Mouse (Mus musculus) heart, embryonic 15.5 days (tissue): Measurements from ENCODE around the gene Ppp1r37. TPM values are rescaled to one million over a fixed set of nuclear protein-coding genes. Genes with fewer than 3 reads are reported as not detected.

Experiments used
- ATAC-seq: fragments of 200-750 bp; cut with Nextera tagmentation; replicated peaks from 2 replicates; pipeline ENCODE4 v1.8.0; 2017; ENCODE audit warnings: low read depth, moderate TSS enrichment; ENCODE audit not compliant: insufficient number of reproducible peaks, insufficient read depth, low FRiP score
- H3K27ac ChIP-seq: fragments of 300-500 bp; sonication (generic); 2 replicates; pipeline ENCODE4 v1.5.1; 2015; ENCODE audit warnings: mild to moderate bottlenecking, inconsistent platforms
- H3K27me3 ChIP-seq: fragments of 300-500 bp; sonication (generic); 2 replicates; pipeline ENCODE4 v1.6.1; 2015; ENCODE audit warnings: inconsistent platforms
- H3K36me3 ChIP-seq: fragments of 300-500 bp; sonication (generic); 2 replicates; pipeline ENCODE4 v1.6.1; 2015; ENCODE audit warnings: mild to moderate bottlenecking, inconsistent platforms
- H3K4me1 ChIP-seq: fragments of 300-500 bp; sonication (generic); replicated peaks from 2 replicates; pipeline ENCODE4 v1.6.1; 2015; ENCODE audit warnings: inconsistent platforms
- H3K4me2 ChIP-seq: fragments of 300-500 bp; sonication (generic); 2 replicates; pipeline ENCODE4 v1.6.1; 2015; ENCODE audit warnings: inconsistent platforms, mild to moderate bottlenecking, moderate library complexity
- H3K4me3 ChIP-seq: fragments of 300-500 bp; sonication (generic); 2 replicates; pipeline ENCODE4 v1.5.1; 2015; ENCODE audit warnings: mild to moderate bottlenecking, inconsistent platforms
- H3K9ac ChIP-seq: fragments of 300-500 bp; sonication (generic); 2 replicates; pipeline ENCODE4 v1.6.1; 2015; ENCODE audit warnings: mild to moderate bottlenecking, inconsistent platforms
- H3K9me3 ChIP-seq: fragments of 300-500 bp; sonication (generic); replicated peaks from 2 replicates; pipeline ENCODE4 v1.6.1; 2016; ENCODE audit warnings: inconsistent platforms
- WGBS: fragments of 180-500 bp; shearing (Covaris S2); methylation state at CpG from one replicate; pipeline ENCODE4 v1.1.7; 2015; ENCODE audit warnings: mixed read lengths; 5-methylcytosine and 5-hydroxymethylcytosine counted together
- polyA plus RNA-seq: library from polyadenylated mRNA; unstranded; fragments of >200 nt; fragmentation: Nextera tagmentation; extraction: Ambion mirVana; gene quantifications from 2 replicates; pipeline ENCODE4 v1.2.1, GENCODE M21; 2015

Ppp1r37 gene
- polyA plus RNA-seq, 1 experiment from 2014 or later = 15.8 TPM

- ATAC-seq = no peak
- no peak overlapping the region for H3K4me3 ChIP-seq
- 53% methylated on average over 3 of the region's 3 CpGs for WGBS
These were observed 26.3 kb upstream of the Ppp1r37 start for GRCm38 (mm10) chr7:19589207-19589606.

GRCm38 (mm10) chr7:19586269-19586668, 23.4 kb upstream of the Ppp1r37 start:
- no peak overlapping the region for H3K4me3 ChIP-seq
- ATAC-seq = no peak

More at GRCm38 (mm10) chr7:19589207-19589606, 26.3 kb upstream of the Ppp1r37 start:
- H3K36me3 ChIP-seq = peaks cover 93% of the 10 kb centered on the region
- peaks cover 15% of the 10 kb centered on the region for H3K4me1 ChIP-seq
- H3K4me2 ChIP-seq = no peak overlapping the region
- H3K27me3 ChIP-seq = no peaks in the 10 kb centered on the region
- H3K27ac ChIP-seq = no peak overlapping the region
- H3K9ac ChIP-seq = no peak overlapping the region
- H3K9me3 ChIP-seq = no peaks in the 10 kb centered on the region

GRCm38 (mm10) chr7:19580634-19581033, 17.8 kb upstream of the Ppp1r37 start:
- 86% methylated on average over 8 of the region's 8 CpGs for WGBS
- H3K4me1 ChIP-seq = peaks cover 21% of the 10 kb centered on the region
- H3K4me2 ChIP-seq = no peak overlapping the region
- H3K27me3 ChIP-seq = peaks cover 32% of the 10 kb centered on the region
- no peak overlapping the region for H3K27ac ChIP-seq
- H3K4me3 ChIP-seq = no peak overlapping the region
- no peak for ATAC-seq
- H3K9me3 ChIP-seq = no peaks in the 10 kb centered on the region
- H3K9ac ChIP-seq = no peak overlapping the region
- peaks cover 42% of the 10 kb centered on the region for H3K36me3 ChIP-seq

More at GRCm38 (mm10) chr7:19586269-19586668, 23.4 kb upstream of the Ppp1r37 start:
- Histone ChIP-seq H3K9me3 (no peaks in the 10 kb centered on the region), H3K4me1 (peaks cover 15% of the 10 kb centered on the region), H3K9ac (no peak overlapping the region), H3K36me3 (peaks cover 87% of the 10 kb centered on the region), H3K4me2 (no peak overlapping the region; the same call in 1 of the 2 replicates), H3K27me3 (no peaks in the 10 kb centered on the region), H3K27ac (no peak overlapping the region)
- 75% methylated on average over 46 of the region's 46 CpGs for WGBS

- no peak for ATAC-seq
- H3K4me2 ChIP-seq = no peak overlapping the region
- no peak overlapping the region for H3K27ac ChIP-seq
- H3K4me3 ChIP-seq = no peak overlapping the region
- 88% methylated on average over 10 of the region's 10 CpGs for WGBS
- no peaks in the 10 kb centered on the region for H3K9me3 ChIP-seq
- no peak overlapping the region for H3K9ac ChIP-seq
- peaks cover 32% of the 10 kb centered on the region for H3K27me3 ChIP-seq
- peaks cover 37% of the 10 kb centered on the region for H3K36me3 ChIP-seq
- H3K4me1 ChIP-seq = peaks cover 15% of the 10 kb centered on the region
These were observed 16.9 kb upstream of the Ppp1r37 start for GRCm38 (mm10) chr7:19579751-19580150.

- H3K36me3 ChIP-seq = peaks cover 24% of the 10 kb centered on the region
- H3K9me3 ChIP-seq = no peaks in the 10 kb centered on the region
- peak overlapping the region; percentile 74; the same call in 1 of the 2 replicates for H3K4me2 ChIP-seq
- no peak overlapping the region for H3K9ac ChIP-seq
- no peak for ATAC-seq
- peaks cover 32% of the 10 kb centered on the region for H3K27me3 ChIP-seq
- H3K4me3 ChIP-seq = no peak overlapping the region
- peaks cover 23% of the 10 kb centered on the region for H3K4me1 ChIP-seq
- WGBS = 50% methylated on average over 4 of the region's 4 CpGs
- H3K27ac ChIP-seq = no peak overlapping the region
These were observed 15.6 kb upstream of the Ppp1r37 start for GRCm38 (mm10) chr7:19578436-19578835.

- H3K4me3 ChIP-seq = peak overlapping the region; percentile 44
- peaks cover 32% of the 10 kb centered on the region for H3K27me3 ChIP-seq
- peak overlapping the region; percentile 74 for H3K4me2 ChIP-seq
- H3K9ac ChIP-seq = peak overlapping the region; percentile 25; the same call in 1 of the 2 replicates
- ATAC-seq = no peak
- H3K27ac ChIP-seq = no peak overlapping the region
- H3K36me3 ChIP-seq = peaks cover 23% of the 10 kb centered on the region
- no peaks in the 10 kb centered on the region for H3K9me3 ChIP-seq
- peaks cover 24% of the 10 kb centered on the region for H3K4me1 ChIP-seq
- 13% methylated on average over 10 of the region's 10 CpGs for WGBS
These were observed 15.1 kb upstream of the Ppp1r37 start for GRCm38 (mm10) chr7:19577877-19578414.

- peak within 1 kb of the TSS; percentile 25 for H3K9ac ChIP-seq
- H3K27me3 ChIP-seq = peaks cover 32% of the 10 kb centered on the region
- WGBS = under 1% methylated on average over 56 of the region's 56 CpGs
- peak within 1 kb of the TSS; percentile 74 for H3K4me2 ChIP-seq
- peak within 1 kb of the TSS; percentile 44 for H3K4me3 ChIP-seq
- H3K27ac ChIP-seq = no peak within 1 kb of the TSS
- no peaks in the 10 kb centered on the region for H3K9me3 ChIP-seq
- peaks cover 19% of the 10 kb centered on the region for H3K36me3 ChIP-seq
- peaks cover 27% of the 10 kb centered on the region for H3K4me1 ChIP-seq
- no peak for ATAC-seq
These were observed 14.4 kb upstream of the Ppp1r37 start, which contains the start of the genes Zfp296 and Gemin7 for GRCm38 (mm10) chr7:19577141-19577852. Zfp296 (plus strand) TSS chr7:19577287. Gemin7 (minus strand) TSS chr7:19577595.

- no peak for ATAC-seq
- 62% methylated on average over 3 of the region's 3 CpGs for WGBS
- no peak overlapping the region for H3K9ac ChIP-seq
- peaks cover 6% of the 10 kb centered on the region; the same call in 1 of the 2 replicates for H3K36me3 ChIP-seq
- no peak overlapping the region for H3K4me2 ChIP-seq
- H3K4me3 ChIP-seq = no peak overlapping the region
- no peaks in the 10 kb centered on the region for H3K9me3 ChIP-seq
- no peak overlapping the region for H3K27ac ChIP-seq
- H3K4me1 ChIP-seq = peaks cover 40% of the 10 kb centered on the region
- H3K27me3 ChIP-seq = peaks cover 32% of the 10 kb centered on the region
These were observed 12.7 kb upstream of the Ppp1r37 start for GRCm38 (mm10) chr7:19575559-19575958.

GRCm38 (mm10) chr7:19573776-19574140, 10.9 kb upstream of the Ppp1r37 start:
- peaks cover 40% of the 10 kb centered on the region for H3K4me1 ChIP-seq
- WGBS = 18% methylated on average over 16 of the region's 16 CpGs
- H3K9me3 ChIP-seq = no peaks in the 10 kb centered on the region
- peak overlapping the region; percentile 90 for H3K4me2 ChIP-seq
- H3K36me3 ChIP-seq = peaks cover 8% of the 10 kb centered on the region
- H3K4me3 ChIP-seq = peak overlapping the region; percentile 79
- H3K27me3 ChIP-seq = peaks cover 29% of the 10 kb centered on the region
- ATAC-seq = no peak
- H3K27ac ChIP-seq = peak overlapping the region; percentile 92
- peak overlapping the region; percentile 76 for H3K9ac ChIP-seq

GRCm38 (mm10) chr7:19572926-19573775, 10.3 kb upstream of the Ppp1r37 start:
- WGBS = under 1% methylated on average over 53 of the region's 53 CpGs
- H3K9ac ChIP-seq = peak overlapping the region; percentile 76
- H3K4me3 ChIP-seq = peak overlapping the region; percentile 79
- H3K36me3 ChIP-seq = peaks cover 8% of the 10 kb centered on the region
- H3K4me1 ChIP-seq = peaks cover 38% of the 10 kb centered on the region
- peak overlapping the region; percentile 92 for H3K27ac ChIP-seq
- H3K4me2 ChIP-seq = peak overlapping the region; percentile 90
- peaks cover 23% of the 10 kb centered on the region for H3K27me3 ChIP-seq
- no peaks in the 10 kb centered on the region for H3K9me3 ChIP-seq
- ATAC-seq = peak; percentile 78

- H3K27me3 ChIP-seq = no peaks in the 10 kb centered on the region
- peaks cover 27% of the 10 kb centered on the region for H3K36me3 ChIP-seq
- H3K4me3 ChIP-seq = no peak overlapping the region
- no peaks in the 10 kb centered on the region for H3K9me3 ChIP-seq
- no peak overlapping the region for H3K27ac ChIP-seq
- H3K4me2 ChIP-seq = no peak overlapping the region
- ATAC-seq = no peak
- H3K4me1 ChIP-seq = peaks cover 25% of the 10 kb centered on the region
- 79% methylated on average over 3 of the region's 3 CpGs for WGBS
- H3K9ac ChIP-seq = no peak overlapping the region
These were observed 6.8 kb upstream of the Ppp1r37 start for GRCm38 (mm10) chr7:19569647-19570046.
